Mouse (Mus musculus) hindbrain, embryonic 12.5 days (tissue): ENCODE data around the gene Cct2. TPM values are rescaled to one million over a fixed set of nuclear protein-coding genes. Genes with fewer than 3 reads are reported as not detected.
A peak's percentile ranks its signal among the peaks of the same experiment; 100 is the strongest.

ENCODE experiments used
- ATAC-seq: fragments of 200-750 bp; cut with Nextera tagmentation; 2 replicates; pipeline ENCODE4 v1.8.0; 2017; ENCODE audit warnings: moderate TSS enrichment; ENCODE audit not compliant: low FRiP score
- H3K27ac ChIP-seq: fragments of 300-500 bp; sonication (generic); 2 replicates; pipeline ENCODE4 v1.5.1; 2016; ENCODE audit warnings: mild to moderate bottlenecking
- H3K27me3 ChIP-seq: fragments of 300-500 bp; sonication (generic); 2 replicates; pipeline ENCODE4 v1.6.1; 2016; ENCODE audit warnings: mild to moderate bottlenecking
- H3K36me3 ChIP-seq: fragments of 300-500 bp; sonication (generic); 2 replicates; pipeline ENCODE4 v1.6.1; 2016; ENCODE audit warnings: mild to moderate bottlenecking
- H3K4me1 ChIP-seq: fragments of 300-500 bp; sonication (generic); 2 replicates; pipeline ENCODE4 v1.6.1; 2016
- H3K4me2 ChIP-seq: fragments of 300-500 bp; sonication (generic); replicated peaks from 2 replicates; pipeline ENCODE4 v1.6.1; 2016; ENCODE audit warnings: mild to moderate bottlenecking
- H3K4me3 ChIP-seq: fragments of 300-500 bp; sonication (generic); 2 replicates; pipeline ENCODE4 v1.5.1; 2016; ENCODE audit warnings: mild to moderate bottlenecking
- H3K9ac ChIP-seq: fragments of 300-500 bp; sonication (generic); 2 replicates; pipeline ENCODE4 v1.6.1; 2016; ENCODE audit warnings: mild to moderate bottlenecking, moderate library complexity
- H3K9me3 ChIP-seq: fragments of 300-500 bp; sonication (generic); replicated peaks from 2 replicates; pipeline ENCODE4 v1.6.1; 2016; ENCODE audit warnings: mild to moderate bottlenecking
- WGBS: fragments of 180-500 bp; shearing (Covaris S2); methylation state at CpG from one replicate; pipeline ENCODE4 v1.1.7; 2016; 5-methylcytosine and 5-hydroxymethylcytosine counted together
- polyA plus RNA-seq: library from polyadenylated mRNA; unstranded; fragments of >200 nt; fragmentation: Nextera tagmentation; extraction: Ambion mirVana; gene quantifications from 2 replicates; pipeline ENCODE4 v1.2.1, GENCODE M21; 2016

The Cct2 gene
- polyA plus RNA-seq: 247 and 251 TPM in 2 replicates

- WGBS: under 1% methylated on average over 68 of the region's 68 CpGs
- H3K27ac ChIP-seq: peak within 1 kb of the TSS; percentile 88
- H3K36me3 ChIP-seq: peaks cover 36% of the 10 kb centered on the region
- H3K9ac ChIP-seq: peak within 1 kb of the TSS; percentile 81
- H3K9me3 ChIP-seq: no peaks in the 10 kb centered on the region
- H3K4me1 ChIP-seq: peaks cover 12% of the 10 kb centered on the region
- H3K27me3 ChIP-seq: no peaks in the 10 kb centered on the region
- ATAC-seq: peak; percentile 96
- peak within 1 kb of the TSS; percentile 88 for H3K4me3 ChIP-seq
- H3K4me2 ChIP-seq: peak within 1 kb of the TSS; percentile 86
These were observed at the start of gene Cct2 for GRCm38 (mm10) chr10:117063254-117064021. Gene Cct2, minus strand, starts transcription at chr10:117063814.

GRCm38 (mm10) chr10:117112545-117112944, 48.9 kb upstream of the Cct2 start:
- no peak overlapping the region for H3K27ac ChIP-seq
- peaks cover 6% of the 10 kb centered on the region; the same call in 1 of the 2 replicates for H3K4me1 ChIP-seq
- no peak overlapping the region for H3K4me2 ChIP-seq
- no peaks in the 10 kb centered on the region; the same call in 1 of the 2 replicates for H3K36me3 ChIP-seq
- no peaks in the 10 kb centered on the region for H3K9me3 ChIP-seq
- H3K4me3 ChIP-seq: no peak overlapping the region
- no peak for ATAC-seq
- H3K9ac ChIP-seq: no peak overlapping the region
- 69% methylated on average over 2 of the region's 2 CpGs for WGBS
- H3K27me3 ChIP-seq: no peaks in the 10 kb centered on the region

DNA sequence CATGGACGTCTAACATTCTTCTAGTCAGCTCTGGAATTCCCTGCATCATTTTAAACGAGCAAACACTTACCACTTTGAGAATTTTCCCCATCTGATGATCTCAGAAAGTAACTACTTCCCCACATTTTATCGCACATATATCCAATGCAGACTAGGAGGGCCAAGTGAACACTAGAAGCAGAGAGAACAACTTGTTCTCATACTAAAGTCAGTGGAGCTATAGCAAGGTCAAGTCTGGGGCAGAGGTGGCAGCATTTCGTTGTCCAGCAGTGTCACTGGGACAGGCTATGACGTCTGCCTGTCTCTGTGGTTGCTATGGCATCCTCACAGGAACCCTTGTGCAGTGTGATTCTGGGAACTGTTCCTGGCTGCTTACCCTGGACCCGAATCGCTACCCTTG, 47.8 kb upstream of the Cct2 start:
- H3K9ac ChIP-seq: no peak overlapping the region
- H3K36me3 ChIP-seq: no peaks in the 10 kb centered on the region
- H3K4me2 ChIP-seq: no peak overlapping the region
- no peaks in the 10 kb centered on the region for H3K9me3 ChIP-seq
- no peaks in the 10 kb centered on the region for H3K27me3 ChIP-seq
- no peak overlapping the region for H3K27ac ChIP-seq
- no peak overlapping the region for H3K4me3 ChIP-seq
- no peak for ATAC-seq
- 62% methylated on average over 7 of the region's 7 CpGs for WGBS
- peaks cover 9% of the 10 kb centered on the region for H3K4me1 ChIP-seq

DNA sequence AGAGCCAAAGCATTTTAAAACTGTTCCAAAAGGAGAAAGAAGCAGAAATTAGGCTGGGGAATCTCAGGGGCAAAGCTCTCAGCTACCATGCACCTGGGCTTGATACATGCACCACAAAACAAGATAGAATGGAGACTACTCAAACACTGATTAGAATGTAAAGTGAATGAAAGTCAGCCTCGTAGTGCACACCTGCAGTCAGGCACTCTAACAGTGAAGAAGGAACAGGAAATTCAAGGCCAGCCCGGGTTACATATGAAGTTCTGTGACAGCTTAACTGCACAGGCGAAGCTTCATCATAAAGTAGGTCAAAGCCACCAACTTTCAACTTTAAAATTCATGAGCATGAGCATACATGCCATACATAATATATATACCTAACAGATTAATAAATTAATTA, 46.7 kb upstream of the Cct2 start:
- no peak for ATAC-seq
- no peak overlapping the region for H3K4me3 ChIP-seq
- no peaks in the 10 kb centered on the region for H3K27me3 ChIP-seq
- no peak overlapping the region for H3K4me2 ChIP-seq
- H3K27ac ChIP-seq: no peak overlapping the region
- 79% methylated on average over 3 of the region's 3 CpGs for WGBS
- no peaks in the 10 kb centered on the region for H3K36me3 ChIP-seq
- peaks cover 10% of the 10 kb centered on the region for H3K4me1 ChIP-seq
- no peaks in the 10 kb centered on the region for H3K9me3 ChIP-seq
- no peak overlapping the region for H3K9ac ChIP-seq

GRCm38 (mm10) chr10:117106686-117107085, 43.1 kb upstream of the Cct2 start:
- no peak overlapping the region for H3K9ac ChIP-seq
- H3K27me3 ChIP-seq: no peaks in the 10 kb centered on the region
- no peak overlapping the region for H3K4me3 ChIP-seq
- no peaks in the 10 kb centered on the region for H3K36me3 ChIP-seq
- H3K4me2 ChIP-seq: no peak overlapping the region
- peaks cover 10% of the 10 kb centered on the region for H3K4me1 ChIP-seq
- H3K9me3 ChIP-seq: no peaks in the 10 kb centered on the region
- H3K27ac ChIP-seq: no peak overlapping the region
- WGBS: 28% methylated on average over 3 of the region's 3 CpGs
- no peak for ATAC-seq

DNA sequence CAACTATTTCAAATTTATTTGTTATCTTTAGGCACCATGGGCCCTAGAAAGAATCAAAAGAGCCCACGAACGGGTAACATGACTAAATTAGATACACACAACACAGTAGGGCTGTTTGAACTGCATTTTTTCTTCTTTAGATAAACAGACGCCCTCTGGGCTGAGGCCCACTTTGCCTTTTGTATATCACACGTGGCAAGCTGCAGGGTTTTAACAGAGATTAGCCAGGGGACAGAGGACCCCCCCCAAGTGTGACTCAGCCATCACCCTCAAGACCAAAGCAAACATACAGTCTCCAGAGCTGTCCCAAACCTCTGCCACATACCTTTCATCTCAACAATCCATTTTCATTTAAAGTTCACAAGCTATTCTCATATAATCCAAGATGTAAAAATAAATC, 42.6 kb upstream of the Cct2 start:
- ATAC-seq: no peak

GRCm38 (mm10) chr10:117105015-117105414, 41.4 kb upstream of the Cct2 start:
- Histone ChIP-seq H3K27ac (no peak overlapping the region), H3K27me3 (no peaks in the 10 kb centered on the region), H3K4me2 (no peak overlapping the region), H3K4me1 (peaks cover 10% of the 10 kb centered on the region), H3K4me3 (no peak overlapping the region), H3K9ac (no peak overlapping the region), H3K9me3 (no peaks in the 10 kb centered on the region), H3K36me3 (no peaks in the 10 kb centered on the region)
- 76% methylated on average over 4 of the region's 4 CpGs for WGBS
- ATAC-seq: no peak

More for the DNA sequence above, 42.6 kb upstream of the Cct2 start:
- Histone ChIP-seq H3K27ac (no peak overlapping the region), H3K4me1 (peaks cover 10% of the 10 kb centered on the region), H3K4me2 (no peak overlapping the region), H3K9me3 (no peaks in the 10 kb centered on the region), H3K9ac (no peak overlapping the region), H3K36me3 (no peaks in the 10 kb centered on the region), H3K4me3 (no peak overlapping the region), H3K27me3 (no peaks in the 10 kb centered on the region)
- WGBS: 17% methylated on average over 4 of the region's 4 CpGs

GRCm38 (mm10) chr10:117103854-117104598, 40.4 kb upstream of the Cct2 start:
- H3K4me1 ChIP-seq: peaks cover 11% of the 10 kb centered on the region
- no peak overlapping the region for H3K9ac ChIP-seq
- H3K27ac ChIP-seq: no peak overlapping the region
- no peak overlapping the region for H3K4me3 ChIP-seq
- no peak for ATAC-seq
- H3K36me3 ChIP-seq: no peaks in the 10 kb centered on the region
- H3K4me2 ChIP-seq: no peak overlapping the region
- H3K9me3 ChIP-seq: no peaks in the 10 kb centered on the region
- H3K27me3 ChIP-seq: no peaks in the 10 kb centered on the region

- Histone ChIP-seq H3K27ac (no peak overlapping the region), H3K4me2 (no peak overlapping the region), H3K27me3 (no peaks in the 10 kb centered on the region), H3K9me3 (no peaks in the 10 kb centered on the region), H3K36me3 (no peaks in the 10 kb centered on the region), H3K4me3 (no peak overlapping the region), H3K9ac (no peak overlapping the region), H3K4me1 (peaks cover 2% of the 10 kb centered on the region; the same call in 1 of the 2 replicates)
- ATAC-seq: no peak
- 72% methylated on average over 5 of the region's 5 CpGs for WGBS
These were observed 36.6 kb upstream of the Cct2 start for GRCm38 (mm10) chr10:117100175-117100574.

GRCm38 (mm10) chr10:117097116-117097698, 33.6 kb upstream of the Cct2 start:
- Histone ChIP-seq H3K27ac (no peak overlapping the region), H3K4me2 (no peak overlapping the region), H3K9ac (no peak overlapping the region), H3K36me3 (no peaks in the 10 kb centered on the region), H3K4me3 (no peak overlapping the region), H3K4me1 (peaks cover 18% of the 10 kb centered on the region), H3K27me3 (no peaks in the 10 kb centered on the region), H3K9me3 (no peaks in the 10 kb centered on the region)
- 85% methylated on average over 2 of the region's 2 CpGs for WGBS
- ATAC-seq: no peak

DNA sequence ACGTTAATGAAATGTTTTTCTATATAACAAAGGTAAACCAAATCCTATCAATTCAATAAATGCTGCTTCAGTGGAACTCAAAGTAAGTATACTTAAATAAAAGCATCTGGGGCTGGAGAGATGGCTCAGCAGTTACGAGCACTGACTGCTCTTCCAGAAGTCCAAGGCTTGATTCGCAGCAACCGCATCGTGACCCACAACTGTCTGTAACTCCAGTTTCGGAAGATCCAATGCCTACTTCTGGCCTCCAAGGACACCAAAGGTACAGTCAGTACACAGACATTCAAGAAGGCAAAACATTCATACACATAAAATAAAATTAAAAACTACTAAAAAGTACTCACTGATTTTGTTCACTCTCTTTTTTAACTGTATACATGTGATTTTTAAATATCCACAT, 32.5 kb upstream of the Cct2 start:
- Histone ChIP-seq H3K9me3 (no peaks in the 10 kb centered on the region), H3K9ac (no peak overlapping the region), H3K27ac (peak overlapping the region; percentile 42; the same call in 1 of the 2 replicates), H3K4me2 (no peak overlapping the region), H3K4me3 (no peak overlapping the region), H3K4me1 (peaks cover 18% of the 10 kb centered on the region), H3K36me3 (0 out of 2 replicates have a peak, but pooled peaks cover 1% of the 10 kb centered on the region), H3K27me3 (no peaks in the 10 kb centered on the region)
- 92% methylated on average over 6 of the region's 6 CpGs for WGBS
- no peak for ATAC-seq
